Mouse (Mus musculus) heart, embryonic 16.5 days (tissue): ENCODE results near the gene Stoml2. TPM values are rescaled to one million over a fixed set of nuclear protein-coding genes. Genes with fewer than 3 reads are reported as not detected.
A peak's percentile ranks its signal among the peaks of the same experiment; 100 is the strongest.
"Not testable (repeated sequence)": the region's sequence is repeated elsewhere in the genome, so short reads cannot be mapped to it uniquely, and the experiment has no call there.

ENCODE experiments used
- ATAC-seq: fragments of 200-750 bp; cut with Nextera tagmentation; replicated peaks from 2 replicates; pipeline ENCODE4 v1.8.0; 2017; ENCODE audit warnings: moderate number of reproducible peaks; ENCODE audit not compliant: insufficient read depth, low FRiP score; ENCODE audit errors: extremely low read depth
- H3K27ac ChIP-seq: fragments of 300-500 bp; sonication (generic); 2 replicates; pipeline ENCODE4 v1.5.1; 2014; ENCODE audit warnings: mild to moderate bottlenecking, low read length, control low read depth, moderate library complexity
- H3K27me3 ChIP-seq: fragments of 300-500 bp; sonication (generic); 2 replicates; pipeline ENCODE4 v1.6.1; 2014; ENCODE audit warnings: low read length, mixed read lengths; ENCODE audit not compliant: control insufficient read depth, insufficient read depth
- H3K36me3 ChIP-seq: fragments of 300-500 bp; sonication (generic); 2 replicates; pipeline ENCODE4 v1.6.1; 2014; ENCODE audit not compliant: control insufficient read depth, insufficient read depth
- H3K4me1 ChIP-seq: fragments of 300-500 bp; sonication (generic); 2 replicates; pipeline ENCODE4 v1.6.1; 2014; ENCODE audit warnings: low read length, mixed read lengths; ENCODE audit not compliant: control insufficient read depth, insufficient read depth
- H3K4me2 ChIP-seq: fragments of 300-500 bp; sonication (generic); 2 replicates; pipeline ENCODE4 v1.6.1; 2014; ENCODE audit warnings: low read depth, mild to moderate bottlenecking, control low read depth, low read length
- H3K4me3 ChIP-seq: fragments of 300-500 bp; sonication (generic); 2 replicates; pipeline ENCODE4 v1.5.1; 2014; ENCODE audit warnings: mild to moderate bottlenecking, control low read depth, low read length
- H3K9ac ChIP-seq: fragments of 300-500 bp; sonication (generic); 2 replicates; pipeline ENCODE4 v1.6.1; 2014; ENCODE audit warnings: low read length, control low read depth
- H3K9me3 ChIP-seq: fragments of 300-500 bp; sonication (generic); replicated peaks from 2 replicates; pipeline ENCODE4 v1.6.1; 2016; ENCODE audit warnings: low read length; ENCODE audit not compliant: control insufficient read depth
- WGBS: fragments of 180-500 bp; shearing (Covaris S2); extraction: QIAGEN DNeasy Blood & Tissue Kit; methylation state at CpG from one replicate; pipeline ENCODE4 v1.1.7; 2014; 5-methylcytosine and 5-hydroxymethylcytosine counted together
- polyA plus RNA-seq: library from polyadenylated mRNA; unstranded; fragments of >200 nt; fragmentation: Nextera tagmentation; extraction: Ambion mirVana; gene quantifications from 2 replicates; pipeline ENCODE4 v1.2.1, GENCODE M21; 2015

The Stoml2 gene
- polyA plus RNA-seq, 1 experiment from 2014 or later: 222 TPM

DNA sequence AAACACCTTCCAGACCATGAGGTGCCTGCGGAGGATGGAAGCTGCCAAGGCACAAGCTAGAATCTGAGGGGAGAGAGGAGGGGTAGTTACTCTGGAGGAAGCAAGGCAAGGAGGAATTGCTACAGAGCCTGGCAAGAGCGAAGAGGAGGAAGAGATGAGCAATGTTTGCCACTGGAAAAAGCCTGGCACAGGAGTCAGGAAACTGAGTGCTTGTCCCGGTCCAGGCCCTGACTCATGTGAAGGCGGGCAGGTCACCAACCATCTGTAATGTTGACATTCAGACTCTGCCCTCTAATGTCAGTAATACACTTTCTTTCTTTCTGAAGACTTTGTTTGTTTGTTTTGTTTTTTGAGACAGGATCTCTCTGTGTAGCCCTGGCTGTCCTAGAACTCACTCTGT, 13.4 kb downstream of the Stoml2 start:
- ATAC-seq: no peak
- Histone ChIP-seq H3K9ac (no peak overlapping the region), H3K27ac (no peak overlapping the region), H3K27me3 (no peaks in the 10 kb centered on the region), H3K4me1 (no peaks in the 10 kb centered on the region), H3K9me3 (no peaks in the 10 kb centered on the region), H3K36me3 (peaks cover 34% of the 10 kb centered on the region), H3K4me2 (no peak overlapping the region), H3K4me3 (no peak overlapping the region)
- 86% methylated on average over 4 of the region's 4 CpGs for WGBS

- no peak overlapping the region for H3K27ac ChIP-seq
- 98% methylated on average over 1 of the region's 1 CpGs for WGBS
- H3K4me2 ChIP-seq: no peak overlapping the region
- no peak for ATAC-seq
- 0 out of 2 replicates have a peak, but pooled peaks cover under 1% of the 10 kb centered on the region for H3K36me3 ChIP-seq
- H3K9me3 ChIP-seq: no peaks in the 10 kb centered on the region
- no peak overlapping the region for H3K9ac ChIP-seq
- H3K4me1 ChIP-seq: peaks cover 8% of the 10 kb centered on the region
- H3K27me3 ChIP-seq: no peaks in the 10 kb centered on the region
- no peak overlapping the region for H3K4me3 ChIP-seq
Measured at GRCm38 (mm10) chr4:43012091-43012490, 19.4 kb downstream of the Stoml2 start.

DNA sequence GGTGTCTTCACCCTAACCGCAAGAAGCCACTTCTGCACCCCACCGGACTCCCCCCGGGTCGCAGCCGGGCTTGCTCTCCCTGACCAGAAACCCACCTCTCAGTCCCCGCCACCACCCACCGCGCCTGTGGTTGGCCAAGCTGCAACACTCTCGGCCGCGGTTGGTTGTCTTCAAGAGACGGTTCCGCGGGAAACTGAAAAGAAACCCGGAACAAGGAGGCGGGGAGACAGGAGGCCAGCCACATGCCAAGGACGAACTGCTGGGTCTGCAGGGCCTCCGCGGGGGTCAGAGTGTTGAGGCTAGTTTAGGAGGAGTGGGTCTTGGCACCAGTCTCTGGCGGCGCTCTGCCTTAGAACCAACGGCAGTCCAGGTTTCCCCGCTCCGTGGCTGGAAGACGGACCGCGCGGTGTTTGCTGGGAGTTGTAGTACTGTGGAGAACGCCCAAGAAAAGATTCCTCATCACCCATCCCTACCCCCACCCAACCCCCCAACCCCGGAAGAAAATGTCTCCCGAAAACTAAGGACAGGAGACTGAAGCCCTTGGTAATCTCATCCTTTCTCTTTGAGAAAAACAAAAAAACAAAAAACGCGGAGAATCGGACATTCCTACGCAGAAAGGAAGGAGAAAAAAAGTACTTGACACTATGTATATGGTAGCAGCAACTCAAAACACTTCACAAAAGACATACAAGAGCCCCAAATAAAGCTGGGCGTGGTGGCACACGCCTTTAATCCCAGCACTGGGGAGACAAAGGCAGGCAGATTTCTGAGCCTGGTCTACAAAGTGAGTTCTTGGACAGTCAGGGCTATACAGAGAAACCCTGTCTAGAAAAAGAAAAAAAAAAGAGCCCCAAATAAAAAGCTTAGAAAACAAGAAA, 21.1 kb downstream of the Stoml2 start, which contains the start of gene Fancg:
Fancg (minus strand) TSS at position 346 of the 878 bp plus-strand sequence.
- under 1% methylated on average over 37 of the region's 37 CpGs for WGBS
- Histone ChIP-seq H3K4me2 (peak within 1 kb of the TSS; percentile 66), H3K27me3 (no peaks in the 10 kb centered on the region), H3K4me3 (peak within 1 kb of the TSS; percentile 88), H3K9ac (peak within 1 kb of the TSS; percentile 77), H3K9me3 (no peaks in the 10 kb centered on the region), H3K4me1 (peaks cover 8% of the 10 kb centered on the region), H3K27ac (peak within 1 kb of the TSS; percentile 39; the same call in 1 of the 2 replicates), H3K36me3 (0 out of 2 replicates have a peak, but pooled peaks cover 3% of the 10 kb centered on the region)
- peak; percentile 89 for ATAC-seq

- no peaks in the 10 kb centered on the region for H3K9me3 ChIP-seq
- no peaks in the 10 kb centered on the region for H3K27me3 ChIP-seq
- ATAC-seq: no peak
- 0 out of 2 replicates have a peak, but pooled peaks cover 7% of the 10 kb centered on the region for H3K36me3 ChIP-seq
- no peak overlapping the region for H3K4me2 ChIP-seq
- H3K9ac ChIP-seq: no peak overlapping the region
- H3K4me1 ChIP-seq: peaks cover 10% of the 10 kb centered on the region
- no peak overlapping the region for H3K4me3 ChIP-seq
- H3K27ac ChIP-seq: no peak overlapping the region
- WGBS: 66% methylated on average over 2 of the region's 2 CpGs
Measured at GRCm38 (mm10) chr4:43005765-43006164, 25.7 kb downstream of the Stoml2 start.

DNA sequence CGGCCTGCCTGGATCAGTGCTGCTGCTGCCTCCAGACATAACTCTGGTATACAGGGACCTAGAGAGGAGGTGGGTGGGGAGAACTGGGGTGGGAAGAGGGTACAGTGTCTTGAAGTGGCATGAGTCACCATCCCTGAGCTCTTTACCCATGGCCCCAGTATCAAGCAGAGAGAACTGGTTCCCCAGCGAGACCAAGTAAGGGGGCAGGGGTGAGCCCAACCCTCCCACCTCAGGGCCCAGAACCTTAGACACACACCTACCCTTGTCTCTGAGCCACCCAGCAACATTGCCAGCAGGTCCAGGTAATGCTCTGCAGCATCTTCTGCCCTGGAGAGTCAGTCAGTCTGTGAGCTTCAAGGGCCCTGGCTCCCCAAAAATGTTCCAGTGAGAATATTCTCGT, 26.6 kb downstream of the Stoml2 start:
- H3K4me1 ChIP-seq: peaks cover 10% of the 10 kb centered on the region
- no peak overlapping the region for H3K27ac ChIP-seq
- no peaks in the 10 kb centered on the region for H3K9me3 ChIP-seq
- H3K27me3 ChIP-seq: no peaks in the 10 kb centered on the region
- 0 out of 2 replicates have a peak, but pooled peaks cover 7% of the 10 kb centered on the region for H3K36me3 ChIP-seq
- H3K9ac ChIP-seq: no peak overlapping the region
- no peak overlapping the region for H3K4me2 ChIP-seq
- no peak for ATAC-seq
- H3K4me3 ChIP-seq: no peak overlapping the region
- WGBS: 92% methylated on average over 3 of the region's 3 CpGs

DNA sequence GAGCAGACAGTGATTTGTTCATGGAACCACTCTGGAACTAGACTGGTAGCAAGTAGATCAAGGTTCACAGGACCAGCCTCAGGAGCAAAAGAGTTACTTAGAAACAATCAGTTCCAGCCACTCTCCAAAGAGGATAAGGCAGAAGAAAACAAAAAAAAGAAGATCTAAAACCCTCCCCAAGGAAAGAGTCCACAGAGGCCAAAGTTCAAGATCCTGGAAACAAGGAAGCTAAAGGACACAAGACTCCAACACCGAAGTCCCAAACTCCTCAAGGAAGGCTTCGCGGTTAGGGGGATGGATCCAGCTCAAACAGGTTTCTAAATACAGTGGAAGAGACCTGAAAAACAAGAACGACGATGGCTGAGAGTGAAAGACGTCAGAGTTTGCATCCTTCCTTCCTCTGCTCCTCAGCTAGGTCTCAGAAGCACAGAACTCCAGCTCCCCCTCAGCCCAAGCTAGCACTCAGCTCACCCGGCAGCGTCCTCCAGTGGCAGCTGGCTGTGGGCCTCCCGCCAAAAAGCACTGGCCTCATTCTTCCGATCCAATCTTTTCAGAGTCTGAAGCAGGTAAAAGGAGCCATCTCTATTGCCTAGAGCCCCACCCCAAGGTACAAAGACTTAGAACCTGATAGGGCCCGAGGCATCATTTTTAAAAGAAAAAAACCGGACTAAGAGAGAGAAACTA, 28.6 kb downstream of the Stoml2 start:
- H3K9me3 ChIP-seq: no peaks in the 10 kb centered on the region
- no peak for ATAC-seq
- H3K9ac ChIP-seq: no peak overlapping the region
- 0 out of 2 replicates have a peak, but pooled peaks cover 7% of the 10 kb centered on the region for H3K36me3 ChIP-seq
- 71% methylated on average over 12 of the region's 12 CpGs for WGBS
- H3K27me3 ChIP-seq: no peaks in the 10 kb centered on the region
- H3K4me2 ChIP-seq: no peak overlapping the region
- no peak overlapping the region for H3K27ac ChIP-seq
- peaks cover 14% of the 10 kb centered on the region for H3K4me1 ChIP-seq
- no peak overlapping the region for H3K4me3 ChIP-seq

DNA sequence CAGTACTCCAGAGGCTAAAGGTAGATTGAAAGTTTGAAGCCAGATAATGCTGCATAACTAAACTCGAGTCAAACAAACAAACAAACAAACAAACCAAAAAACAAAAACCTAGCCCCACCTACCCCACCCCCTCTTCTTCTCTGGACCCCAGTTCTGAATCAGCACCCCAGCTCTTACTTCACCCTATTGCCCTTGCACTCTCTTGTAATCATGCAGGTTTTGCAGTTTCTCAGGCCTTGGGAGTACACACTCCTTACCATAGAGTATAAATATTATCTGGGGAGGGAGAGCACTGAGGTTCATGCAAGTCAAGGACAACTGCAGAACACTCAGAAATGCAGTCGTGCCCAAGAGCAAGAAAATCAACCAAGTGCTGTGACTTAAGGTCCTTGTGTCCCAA, 30.2 kb downstream of the Stoml2 start:
- Histone ChIP-seq H3K4me2 (no peak overlapping the region), H3K36me3 (0 out of 2 replicates have a peak, but pooled peaks cover 4% of the 10 kb centered on the region), H3K4me3 (no peak overlapping the region), H3K9me3 (no peaks in the 10 kb centered on the region), H3K27me3 (no peaks in the 10 kb centered on the region), H3K4me1 (peaks cover 23% of the 10 kb centered on the region), H3K27ac (peak overlapping the region; percentile 88; the same call in 1 of the 2 replicates), H3K9ac (no peak overlapping the region)
- no peak for ATAC-seq
- 87% methylated on average over 2 of the region's 2 CpGs for WGBS

GRCm38 (mm10) chr4:43000141-43000986, 31.1 kb downstream of the Stoml2 start, which contains the start of gene Vcp:
Gene Vcp (minus strand): TSS chr4:43000507.
- peak within 1 kb of the TSS; percentile 94 for H3K4me2 ChIP-seq
- not testable (repeated sequence) for H3K36me3 ChIP-seq, H3K27me3 ChIP-seq, H3K9me3 ChIP-seq
- H3K9ac ChIP-seq: peak within 1 kb of the TSS; percentile 100
- 1% methylated on average over 46 of the region's 56 CpGs for WGBS
- H3K4me3 ChIP-seq: peak within 1 kb of the TSS; percentile 94
- H3K27ac ChIP-seq: peak within 1 kb of the TSS; percentile 100
- peaks cover 23% of the 10 kb centered on the region for H3K4me1 ChIP-seq
- ATAC-seq: peak; percentile 98
